Mouse (Mus musculus): ENCODE data around the gene Rasgrp3.
A peak's percentile ranks its signal among the peaks of the same experiment; 100 is the strongest.

Gene Rasgrp3

DNA sequence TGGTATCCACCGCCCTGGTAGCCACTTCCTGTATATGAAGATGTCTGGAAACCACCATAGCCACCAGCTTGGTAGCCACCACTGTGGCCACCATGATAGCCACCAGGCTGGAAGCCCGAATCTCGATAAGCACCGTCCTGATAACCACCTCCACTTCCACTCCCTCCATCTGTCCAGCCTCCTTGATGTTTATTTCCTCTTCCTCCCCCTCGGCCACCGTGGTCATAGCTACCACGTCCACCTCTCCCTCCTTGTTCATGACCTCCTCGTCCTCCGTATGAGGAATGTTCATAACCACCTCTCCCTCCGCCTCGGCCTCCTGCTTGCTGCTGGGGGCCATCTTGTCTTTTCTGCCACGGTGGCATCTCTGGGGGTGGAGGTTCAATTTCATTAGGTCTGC, 102.7 kb downstream of the Rasgrp3 start:
- DNase-seq (ENCODE audit: low read depth, low spot score) = no peak

GRCm38 (mm10) chr17:75539130-75539529, 103.4 kb downstream of the Rasgrp3 start:
- no peak for DNase-seq (ENCODE audit: low read depth, low spot score)

DNA sequence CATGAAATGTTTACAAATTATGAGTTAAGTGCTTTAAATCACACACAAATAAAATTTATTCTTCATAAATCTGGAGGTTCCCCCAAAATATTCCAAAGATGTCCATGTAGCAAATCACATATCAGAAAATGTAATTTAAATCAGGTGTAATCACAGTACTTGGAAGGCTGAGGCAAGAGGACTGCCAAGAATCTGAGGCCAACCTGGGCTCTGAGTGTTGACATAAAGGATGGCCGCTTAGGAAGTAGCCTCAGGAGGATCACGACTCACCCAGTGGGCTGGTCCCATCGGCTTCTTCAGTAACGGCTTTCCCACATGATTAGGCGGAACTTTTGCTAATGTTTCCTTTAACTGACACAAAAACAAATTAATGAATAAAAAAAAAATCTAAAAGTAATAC, 104.1 kb downstream of the Rasgrp3 start:
- DNase-seq (ENCODE audit: low read depth, low spot score) = no peak

DNA sequence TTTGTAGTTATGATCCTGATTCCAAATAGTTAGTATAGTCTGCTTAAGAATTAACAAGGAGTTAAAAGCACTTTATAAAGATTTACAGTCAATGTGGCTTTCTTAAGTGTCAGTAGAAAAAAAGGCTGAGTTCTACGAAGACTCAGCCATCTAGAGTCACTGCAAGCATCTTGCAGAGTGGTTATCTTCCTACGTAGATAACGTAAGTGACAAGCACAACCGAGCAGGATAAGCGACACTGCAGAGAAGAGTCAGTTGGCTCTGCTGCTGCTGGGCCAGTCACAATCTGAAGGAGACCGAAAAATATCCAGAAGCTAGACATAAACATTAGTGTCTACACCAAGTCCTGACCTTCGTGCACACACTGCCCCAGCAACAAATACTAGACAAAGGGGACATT, 107.7 kb downstream of the Rasgrp3 start:
- DNase-seq (ENCODE audit: low read depth, low spot score) = no peak

GRCm38 (mm10) chr17:75544262-75544661, 108.6 kb downstream of the Rasgrp3 start:
- no peak for DNase-seq (ENCODE audit: low read depth, low spot score)

GRCm38 (mm10) chr17:75550771-75551413, 115.2 kb downstream of the Rasgrp3 start:
- peak; percentile 16 for DNase-seq (ENCODE audit: low read depth, low spot score)

GRCm38 (mm10) chr17:75551512-75552400, 116.1 kb downstream of the Rasgrp3 start, which contains the start of gene Fam98a:
Gene Fam98a (minus strand): TSS chr17:75551946.
- DNase-seq (ENCODE audit: low read depth, low spot score) = peak; percentile 99

- DNase-seq (ENCODE audit: low read depth, low spot score) = no peak
These were observed 121.3 kb downstream of the Rasgrp3 start for GRCm38 (mm10) chr17:75557031-75557430.

DNA sequence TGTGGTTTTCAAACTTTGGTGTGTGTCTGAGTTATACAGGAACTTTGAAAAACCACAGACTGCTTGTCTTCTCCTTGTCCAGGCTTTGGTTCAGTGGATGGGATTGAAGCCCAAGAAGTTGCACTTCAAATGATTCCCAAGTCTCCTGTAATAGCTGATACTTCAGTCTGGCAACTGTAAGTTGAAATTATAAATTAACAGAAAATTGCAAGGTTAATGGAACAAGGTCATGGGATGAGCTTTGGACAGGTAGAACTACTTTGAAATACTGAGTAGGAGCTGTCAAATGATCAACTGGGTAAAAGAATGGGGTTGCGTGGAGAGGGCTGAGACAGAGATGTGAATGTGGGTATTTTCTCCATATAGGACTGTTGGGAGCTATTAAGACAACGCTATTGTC, 122.3 kb downstream of the Rasgrp3 start:
- no peak for DNase-seq (ENCODE audit: low read depth, low spot score)

DNA sequence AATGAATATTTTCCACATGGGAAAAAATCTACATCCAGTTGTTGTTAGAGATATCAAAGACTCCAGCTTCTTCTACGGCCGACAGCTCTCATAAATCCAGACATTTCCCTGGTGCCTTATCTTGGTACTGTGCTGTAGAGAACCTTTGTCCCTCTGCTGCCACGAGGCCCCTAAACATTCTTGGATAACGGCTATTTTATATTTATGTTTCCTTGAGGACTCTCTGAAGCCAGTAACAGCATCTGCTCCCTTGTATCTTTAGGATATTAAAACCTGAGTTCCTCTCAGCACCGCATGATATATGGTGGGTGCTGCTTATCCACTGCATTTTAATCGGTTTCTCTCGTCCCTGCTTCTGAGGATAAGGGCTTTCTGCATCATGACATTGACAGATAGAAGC, 139.9 kb downstream of the Rasgrp3 start:
- no peak for DNase-seq (ENCODE audit: low read depth, low spot score)
